Mouse (Mus musculus) hematopoietic stem cell, adult 5-6 weeks (primary cell): ENCODE measurements around the gene Slc39a5. TPM values are rescaled to one million over a fixed set of nuclear protein-coding genes. Genes with fewer than 3 reads are reported as not detected.

Experiments used
- ATAC-seq, 2 experiments: fragments of 125-278 bp in 1 of 2; replicated peaks in 1 of 2; 2 replicates each; pipeline ENCODE4 v1.8.0; 2016 to 2017; ENCODE audit warnings: inconsistent platforms in 2 of 2, mild to moderate bottlenecking in 2 of 2, moderate number of reproducible peaks in 2 of 2, low read depth in 1 of 2, moderate TSS enrichment in 1 of 2; ENCODE audit not compliant: low FRiP score in 2 of 2, poor library complexity in 2 of 2, severe bottlenecking in 2 of 2, insufficient read depth in 1 of 2, low TSS enrichment in 1 of 2
- total RNA-seq: library from RNA; stranded (forward); fragments of 172-1452, 232-1000 nt; gene quantifications from 2 replicates; pipeline ENCODE4 v1.2.3, GENCODE M21; 2017

The Slc39a5 gene
- not detected in 2 replicates for total RNA-seq

GRCm38 (mm10) chr10:128401056-128401455 lies at the start of gene Slc39a5:
Gene Slc39a5 (minus strand): TSS chr10:128401229.
- no peak for ATAC-seq

GRCm38 (mm10) chr10:128445407-128445806 lies 44.4 kb upstream of the Slc39a5 start:
- ATAC-seq, result no peak

GRCm38 (mm10) chr10:128444354-128444753 lies 43.3 kb upstream of the Slc39a5 start:
- no peak for ATAC-seq

GRCm38 (mm10) chr10:128442718-128443117 lies 41.7 kb upstream of the Slc39a5 start:
- ATAC-seq, result no peak

- no peak for ATAC-seq
Measured at GRCm38 (mm10) chr10:128441324-128442119, 40.5 kb upstream of the Slc39a5 start.

GRCm38 (mm10) chr10:128440407-128440806 lies 39.4 kb upstream of the Slc39a5 start:
- ATAC-seq, result 0 out of 4 replicates have a peak, but pooled peaks of 1 of the 2 experiments have one; percentile 46

- ATAC-seq, result peak; percentile 48 to 54; a peak in 2 of 4 replicates
Measured at GRCm38 (mm10) chr10:128438675-128439279, 37.7 kb upstream of the Slc39a5 start.

GRCm38 (mm10) chr10:128436376-128436775 lies 35.3 kb upstream of the Slc39a5 start:
- no peak for ATAC-seq

GRCm38 (mm10) chr10:128435873-128436272 lies 34.8 kb upstream of the Slc39a5 start:
- ATAC-seq, result no peak

GRCm38 (mm10) chr10:128435186-128435823 lies 34.3 kb upstream of the Slc39a5 start:
- no peak for ATAC-seq

GRCm38 (mm10) chr10:128434681-128435080 lies 33.7 kb upstream of the Slc39a5 start:
- peak; percentile 25 to 49; a peak in 2 of 4 replicates for ATAC-seq

- ATAC-seq, result no peak
Measured at GRCm38 (mm10) chr10:128433417-128433816, 32.4 kb upstream of the Slc39a5 start.

- no peak for ATAC-seq
Measured at GRCm38 (mm10) chr10:128429454-128429853, 28.4 kb upstream of the Slc39a5 start.

GRCm38 (mm10) chr10:128429052-128429451 lies 28.0 kb upstream of the Slc39a5 start:
- no peak for ATAC-seq

GRCm38 (mm10) chr10:128425260-128425659 lies 24.2 kb upstream of the Slc39a5 start:
- ATAC-seq, result no peak

GRCm38 (mm10) chr10:128424604-128425003 lies 23.6 kb upstream of the Slc39a5 start:
- ATAC-seq, result peak; percentile 88 to 92

GRCm38 (mm10) chr10:128422426-128422825 lies 21.4 kb upstream of the Slc39a5 start:
- ATAC-seq, result no peak

- ATAC-seq, result no peak
Measured at GRCm38 (mm10) chr10:128414848-128415247, 13.8 kb upstream of the Slc39a5 start.
